Mouse (Mus musculus): ENCODE results near the gene Ecm1. TPM values are rescaled to one million over a fixed set of nuclear protein-coding genes. Genes with fewer than 3 reads are reported as not detected.

Ecm1 gene
- 22.0 TPM for polyA plus RNA-seq (2015; fragmentation: Illumina TruSeq; extraction: RNeasy Lipid Tissue Mini Kit (QIAGEN cat#74804); ENCODE audit: insufficient read depth, low replicate concordance)

DNA sequence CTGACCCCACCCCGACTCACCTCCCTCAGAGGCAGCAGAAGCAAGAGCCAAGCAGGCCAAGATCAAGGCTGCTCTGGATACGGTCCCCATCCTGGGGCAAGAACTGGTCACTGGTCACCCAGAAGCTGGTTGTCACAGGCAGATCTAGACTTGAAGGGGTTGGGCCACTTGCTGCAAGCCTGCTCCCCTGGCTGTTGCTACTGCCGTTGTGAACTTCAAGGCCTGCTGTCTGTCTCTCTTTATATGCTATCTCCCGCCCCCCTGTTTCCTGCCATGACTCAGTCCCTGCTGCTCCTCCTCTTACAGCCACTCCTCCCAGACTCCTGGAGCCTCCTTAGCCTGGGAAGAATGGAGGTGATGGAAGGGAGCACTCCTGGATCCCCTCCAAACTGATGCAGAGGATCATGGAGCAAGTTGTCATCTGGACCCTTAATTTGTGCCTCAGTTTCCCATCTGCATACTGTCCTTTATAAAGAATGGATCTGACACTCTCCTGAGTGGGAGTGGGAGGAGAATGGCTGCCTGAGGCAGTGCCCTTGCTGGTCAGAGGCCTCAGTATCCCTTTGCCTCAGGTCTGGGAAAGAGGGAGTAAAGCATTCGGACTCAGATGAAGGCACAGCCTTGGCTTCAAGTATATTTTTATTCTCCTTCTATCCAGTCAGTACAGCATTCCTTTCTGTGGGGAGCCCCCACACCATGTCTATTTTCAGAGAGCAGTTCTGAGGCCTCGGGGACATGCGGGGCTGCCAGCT is at the start of gene Ecm1:
Ecm1 (minus strand) TSS at position 217 of the 752 bp plus-strand sequence.

GRCm38 (mm10) chr3:95760106-95760505 is 20.7 kb upstream of the Ecm1 start, which contains the start of gene Tars2:
Tars2 (minus strand) TSS chr3:95760206.

DNA sequence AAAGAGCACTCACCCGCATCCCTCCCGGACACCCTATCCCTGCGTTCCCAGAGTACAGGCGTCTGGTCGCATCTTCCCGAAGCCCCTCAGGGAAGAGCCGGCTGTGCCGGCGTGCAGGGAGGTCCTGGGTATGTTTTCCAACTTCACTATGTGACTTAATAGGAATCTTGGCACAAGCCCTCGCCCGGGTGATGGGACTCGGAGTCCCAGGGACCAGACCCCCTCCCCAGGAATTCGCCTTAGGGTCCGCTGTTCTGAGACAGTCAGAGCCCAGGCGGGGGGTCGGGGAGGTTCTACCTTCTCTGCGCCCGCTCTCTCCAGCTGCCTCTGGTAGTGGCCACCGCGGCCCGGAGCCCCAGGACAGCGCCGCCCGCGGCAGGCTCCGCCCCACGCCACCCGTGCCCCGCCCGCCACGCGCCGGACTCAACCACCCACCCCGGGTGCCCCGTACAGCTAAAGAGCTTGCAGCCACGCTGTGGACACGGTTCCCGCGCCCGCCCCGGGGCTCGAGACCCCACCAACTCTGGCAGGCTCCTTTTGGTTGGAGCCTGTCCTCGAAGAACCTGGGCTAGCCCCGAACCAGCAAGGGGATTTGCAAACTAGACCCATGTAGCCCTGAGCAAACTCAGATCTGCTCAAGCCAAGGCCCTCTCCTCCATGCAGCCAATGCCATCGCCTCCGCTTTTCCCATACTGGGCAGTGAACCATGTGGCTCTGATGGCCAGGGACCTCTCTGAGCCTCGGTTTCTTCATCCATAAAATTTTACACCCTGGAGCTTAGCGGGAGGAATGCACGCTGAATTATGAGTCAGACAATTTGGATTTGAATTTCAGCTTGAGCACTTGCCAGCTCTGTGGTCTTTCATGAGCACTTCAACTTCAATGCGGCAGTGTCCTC is 51.6 kb downstream of the Ecm1 start, which contains the start of gene Adamtsl4:
Adamtsl4 (minus strand) TSS at position 394 of the 898 bp plus-strand sequence.

Other genes starting within 250 kb of the Ecm1 start
- gene Ctsk, start 240.3 kb downstream of the Ecm1 start, polyA plus RNA-seq (2015; fragmentation: Illumina TruSeq; extraction: RNeasy Lipid Tissue Mini Kit (QIAGEN cat#74804); ENCODE audit: insufficient read depth, low replicate concordance), result 6.5 TPM
- 961 TPM for gene Ctss, start 212.8 kb downstream of the Ecm1 start, polyA plus RNA-seq (2015; fragmentation: Illumina TruSeq; extraction: RNeasy Lipid Tissue Mini Kit (QIAGEN cat#74804); ENCODE audit: insufficient read depth, low replicate concordance)
- gene Hormad1, start 179.9 kb downstream of the Ecm1 start, polyA plus RNA-seq (2015; fragmentation: Illumina TruSeq; extraction: RNeasy Lipid Tissue Mini Kit (QIAGEN cat#74804); ENCODE audit: insufficient read depth, low replicate concordance), result not detected
- 48.8 TPM for gene Golph3l, start 150.6 kb downstream of the Ecm1 start, polyA plus RNA-seq (2015; fragmentation: Illumina TruSeq; extraction: RNeasy Lipid Tissue Mini Kit (QIAGEN cat#74804); ENCODE audit: insufficient read depth, low replicate concordance)
- gene Ensa, start 114.6 kb downstream of the Ecm1 start, polyA plus RNA-seq (2015; fragmentation: Illumina TruSeq; extraction: RNeasy Lipid Tissue Mini Kit (QIAGEN cat#74804); ENCODE audit: insufficient read depth, low replicate concordance), result 111 TPM
- 594 TPM for gene Mcl1, start 80.8 kb downstream of the Ecm1 start, polyA plus RNA-seq (2015; fragmentation: Illumina TruSeq; extraction: RNeasy Lipid Tissue Mini Kit (QIAGEN cat#74804); ENCODE audit: insufficient read depth, low replicate concordance)
- 2.2 TPM for gene Adamtsl4, start 51.7 kb downstream of the Ecm1 start, polyA plus RNA-seq (2015; fragmentation: Illumina TruSeq; extraction: RNeasy Lipid Tissue Mini Kit (QIAGEN cat#74804); ENCODE audit: insufficient read depth, low replicate concordance)
- gene Tars2, start 20.6 kb upstream of the Ecm1 start, polyA plus RNA-seq (2015; fragmentation: Illumina TruSeq; extraction: RNeasy Lipid Tissue Mini Kit (QIAGEN cat#74804); ENCODE audit: insufficient read depth, low replicate concordance), result 43.4 TPM
- 42.6 TPM for gene Rprd2, start 79.3 kb upstream of the Ecm1 start, polyA plus RNA-seq (2015; fragmentation: Illumina TruSeq; extraction: RNeasy Lipid Tissue Mini Kit (QIAGEN cat#74804); ENCODE audit: insufficient read depth, low replicate concordance)
- gene Prpf3, start 116.3 kb upstream of the Ecm1 start, polyA plus RNA-seq (2015; fragmentation: Illumina TruSeq; extraction: RNeasy Lipid Tissue Mini Kit (QIAGEN cat#74804); ENCODE audit: insufficient read depth, low replicate concordance), result 62.6 TPM
- 111 TPM for gene Mrps21, start 131.9 kb upstream of the Ecm1 start, polyA plus RNA-seq (2015; fragmentation: Illumina TruSeq; extraction: RNeasy Lipid Tissue Mini Kit (QIAGEN cat#74804); ENCODE audit: insufficient read depth, low replicate concordance)
- gene Ciart, start 142.7 kb upstream of the Ecm1 start, polyA plus RNA-seq (2015; fragmentation: Illumina TruSeq; extraction: RNeasy Lipid Tissue Mini Kit (QIAGEN cat#74804); ENCODE audit: insufficient read depth, low replicate concordance), result 3.2 TPM
- gene BC028528, start 152.4 kb upstream of the Ecm1 start, polyA plus RNA-seq (2015; fragmentation: Illumina TruSeq; extraction: RNeasy Lipid Tissue Mini Kit (QIAGEN cat#74804); ENCODE audit: insufficient read depth, low replicate concordance), result 124 TPM
- gene Aph1a, start 154.4 kb upstream of the Ecm1 start, polyA plus RNA-seq (2015; fragmentation: Illumina TruSeq; extraction: RNeasy Lipid Tissue Mini Kit (QIAGEN cat#74804); ENCODE audit: insufficient read depth, low replicate concordance), result 51.8 TPM
- gene Car14, start 165.1 kb upstream of the Ecm1 start, polyA plus RNA-seq (2015; fragmentation: Illumina TruSeq; extraction: RNeasy Lipid Tissue Mini Kit (QIAGEN cat#74804); ENCODE audit: insufficient read depth, low replicate concordance), result not detected
- 154 TPM for gene Anp32e, start 189.7 kb upstream of the Ecm1 start, polyA plus RNA-seq (2015; fragmentation: Illumina TruSeq; extraction: RNeasy Lipid Tissue Mini Kit (QIAGEN cat#74804); ENCODE audit: insufficient read depth, low replicate concordance)

Measured in spleen, adult 10 weeks (tissue).